Mouse (Mus musculus): ENCODE measurements at regions not wholly inside any gene's neighbourhood (a gene's known extent, or its start where the extent isn't known, plus 50 kb on each side); places are given as distances from the start of the nearest gene placed in this dataset.

GRCm38 (mm10) chr17:65174114-65174513 lies 338.2 kb upstream of the 4930583I09Rik start:
- no peak for TF ChIP-seq CTCF (IDR thresholded peaks at IDR 0.05; ENCODE audit: extremely low read depth, insufficient read length, insufficient replicate concordance, low read depth, low read length)
- no peak for TF ChIP-seq POLR2A (IDR thresholded peaks at IDR 0.05; ENCODE audit: low read depth, low read length)

Data from small intestine, adult 2 months (tissue).